Mouse (Mus musculus): ENCODE results near the gene Rock2. TPM values are rescaled to one million over a fixed set of nuclear protein-coding genes. Genes with fewer than 3 reads are reported as not detected.
"Not testable (repeated sequence)": the region's sequence is repeated elsewhere in the genome, so short reads cannot be mapped to it uniquely, and the experiment has no call there.

The Rock2 gene
- total RNA-seq, 2 experiments from 2014 or later, result 73.9 to 79.7 TPM

- DNase-seq (ENCODE audit: low spot score in 2 of 2), result no peak
Measured at GRCm38 (mm10) chr12:16996886-16997462, 102.3 kb downstream of the Rock2 start.

DNA sequence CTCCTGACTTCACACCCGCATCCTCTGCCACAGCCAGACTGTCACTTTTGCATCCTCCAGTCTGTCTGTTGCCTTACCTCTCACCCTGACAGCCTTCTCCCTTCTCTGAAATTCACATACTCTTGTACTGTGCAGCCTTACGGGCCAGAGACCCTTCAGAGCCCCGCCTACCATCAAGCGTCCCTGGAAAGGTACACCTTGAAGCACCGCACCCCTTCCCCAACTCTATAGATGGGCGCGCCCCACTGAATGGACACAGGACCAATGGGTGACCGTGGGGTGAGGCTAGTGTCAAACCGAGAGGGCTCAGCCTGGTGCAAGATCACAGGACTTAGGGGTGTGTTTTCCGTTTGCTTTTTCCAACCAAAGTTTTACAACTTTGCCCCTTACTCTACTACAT, 104.5 kb downstream of the Rock2 start:
- no peak for DNase-seq (ENCODE audit: low spot score in 2 of 2)

GRCm38 (mm10) chr12:16999739-17000497, 105.2 kb downstream of the Rock2 start, which contains the start of gene Pqlc3:
TSS of gene Pqlc3 (minus strand) at chr12:17000408.
- DNase-seq (ENCODE audit: low spot score in 2 of 2), result peak; percentile 62 to 66

DNA sequence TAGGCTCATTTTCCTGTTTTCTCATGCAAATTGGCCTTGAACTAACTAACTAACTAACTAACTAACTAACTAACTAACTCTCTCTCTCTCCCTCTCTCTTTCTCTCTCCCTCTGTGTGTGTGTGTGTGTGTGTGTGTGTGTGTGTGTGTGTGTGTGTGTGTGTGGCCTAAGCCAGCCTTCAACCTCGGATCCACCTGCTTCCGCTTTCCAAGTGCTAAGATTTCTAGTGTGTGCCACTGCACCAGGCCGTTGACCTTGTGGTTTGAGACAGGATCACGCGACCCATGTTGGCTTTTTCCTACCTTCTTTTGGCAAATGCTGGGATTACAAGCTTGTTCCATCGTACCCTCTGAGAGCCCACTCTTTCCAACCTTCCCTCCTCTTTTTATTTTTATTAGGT, 105.9 kb downstream of the Rock2 start:
- no peak for DNase-seq (ENCODE audit: low spot score in 2 of 2)

- no peak for DNase-seq (ENCODE audit: low spot score in 2 of 2)
Measured at GRCm38 (mm10) chr12:17001211-17001610, 106.5 kb downstream of the Rock2 start.

- DNase-seq (ENCODE audit: low spot score in 2 of 2), result no peak
Measured at GRCm38 (mm10) chr12:17009466-17009865, 114.8 kb downstream of the Rock2 start.

DNA sequence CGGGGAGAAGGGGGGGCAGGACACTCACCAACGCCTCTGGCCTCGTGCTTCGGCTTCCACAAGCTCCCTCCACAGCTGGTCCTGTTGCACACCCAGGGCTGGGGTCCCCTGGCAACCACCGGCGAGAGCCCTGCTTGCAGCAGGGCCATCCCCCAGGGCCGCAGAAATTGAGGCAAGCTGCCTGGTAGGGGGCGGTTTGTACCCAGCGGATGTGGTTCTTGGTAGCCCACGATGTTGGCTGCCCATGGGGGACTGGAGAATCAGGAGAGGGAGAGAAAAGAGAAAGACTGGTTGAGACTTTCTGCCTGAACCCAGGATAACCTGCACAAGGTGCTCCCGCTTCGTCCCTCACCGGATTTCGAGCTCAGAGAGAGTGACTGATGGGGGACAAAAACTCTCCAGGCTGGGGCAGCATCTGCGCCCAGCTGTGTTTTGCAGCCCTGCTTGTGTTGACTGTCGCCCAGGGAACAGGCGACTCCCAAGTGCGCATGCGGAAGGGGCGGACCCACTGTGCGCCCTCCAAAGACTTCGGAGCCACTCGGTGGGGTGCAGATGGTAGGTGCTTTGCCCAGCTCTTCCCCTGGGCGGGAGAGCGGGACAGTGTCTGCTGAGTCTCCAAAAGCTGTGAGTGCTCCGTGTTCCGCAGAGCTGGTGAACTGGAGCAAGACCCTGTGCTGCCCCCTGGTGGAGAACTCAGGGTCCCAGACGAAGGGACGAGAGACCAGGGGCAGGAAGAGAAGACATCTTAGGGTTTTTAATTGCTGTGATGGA, 116.6 kb downstream of the Rock2 start, which contains the start of gene 2410004P03Rik:
2410004P03Rik (minus strand) TSS at position 628 of the 771 bp plus-strand sequence.
- peak; percentile 63 to 70 for DNase-seq (ENCODE audit: low spot score in 2 of 2)

GRCm38 (mm10) chr12:17012067-17012899, 117.6 kb downstream of the Rock2 start:
- DNase-seq (ENCODE audit: low spot score in 2 of 2), result no peak

DNA sequence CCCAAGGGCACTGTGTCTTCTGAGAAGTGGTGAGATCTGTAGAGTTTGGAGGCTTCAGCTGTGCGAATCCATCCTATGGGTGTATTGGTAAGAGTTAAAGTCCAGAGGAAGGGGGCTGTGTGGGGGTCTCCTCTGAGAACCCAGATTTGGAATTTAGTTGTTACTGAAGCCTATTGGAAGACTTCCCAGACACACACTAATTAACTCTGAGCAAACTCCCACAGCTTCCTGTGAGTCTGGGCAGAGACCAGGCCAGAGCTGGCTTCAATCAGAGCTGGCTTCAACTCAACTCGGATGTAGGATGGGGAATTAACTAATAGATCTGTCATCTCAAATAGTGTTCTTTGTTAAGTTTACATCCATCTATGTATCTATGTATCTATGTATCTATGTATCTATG, 121.0 kb downstream of the Rock2 start:
- no peak for DNase-seq (ENCODE audit: low spot score in 2 of 2)

DNA sequence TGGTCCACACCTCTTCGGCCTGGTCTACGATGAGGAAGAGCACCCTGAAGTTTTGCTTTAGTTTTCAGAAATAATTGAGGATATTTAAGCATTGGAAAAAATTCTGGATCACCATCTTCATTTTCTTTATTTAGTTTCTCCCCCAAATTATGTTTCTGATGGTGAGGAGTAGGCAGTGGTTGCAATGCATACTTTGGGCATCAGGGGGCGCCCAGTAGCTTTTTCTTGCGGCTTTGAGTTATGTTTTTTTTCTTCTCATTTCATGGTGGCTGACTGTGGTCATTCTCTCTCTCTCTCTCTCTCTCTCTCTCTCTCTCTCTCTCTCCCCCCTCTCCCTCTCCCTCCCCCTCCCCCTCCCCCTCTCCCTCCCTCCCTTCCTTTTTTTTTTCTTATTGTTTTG, 123.8 kb downstream of the Rock2 start:
- DNase-seq (ENCODE audit: low spot score in 2 of 2), result no peak

DNA sequence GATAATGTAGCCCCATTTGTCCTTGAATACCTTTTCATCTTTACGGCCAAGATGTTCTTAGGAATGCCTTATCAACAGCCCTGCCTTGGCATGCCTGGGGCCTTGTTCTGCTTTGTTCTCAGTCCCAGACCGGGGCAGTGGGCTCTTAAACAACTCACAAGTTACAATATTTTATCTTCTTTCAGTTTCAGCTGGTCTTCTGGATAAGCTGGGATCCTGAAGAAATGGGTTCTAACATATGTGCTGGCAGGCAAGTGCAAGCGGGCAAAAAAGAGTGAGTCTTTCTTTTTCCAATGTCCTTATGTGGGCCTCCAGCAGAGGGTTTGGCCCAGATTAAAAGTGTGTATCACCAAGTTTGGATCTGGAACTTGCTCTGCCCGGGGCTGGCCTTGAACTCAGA, 126.4 kb downstream of the Rock2 start:
- not testable (repeated sequence) for DNase-seq (ENCODE audit: low spot score in 2 of 2)

- DNase-seq (ENCODE audit: low spot score in 2 of 2), result no peak
Measured at GRCm38 (mm10) chr12:17022145-17022544, 127.5 kb downstream of the Rock2 start.

DNA sequence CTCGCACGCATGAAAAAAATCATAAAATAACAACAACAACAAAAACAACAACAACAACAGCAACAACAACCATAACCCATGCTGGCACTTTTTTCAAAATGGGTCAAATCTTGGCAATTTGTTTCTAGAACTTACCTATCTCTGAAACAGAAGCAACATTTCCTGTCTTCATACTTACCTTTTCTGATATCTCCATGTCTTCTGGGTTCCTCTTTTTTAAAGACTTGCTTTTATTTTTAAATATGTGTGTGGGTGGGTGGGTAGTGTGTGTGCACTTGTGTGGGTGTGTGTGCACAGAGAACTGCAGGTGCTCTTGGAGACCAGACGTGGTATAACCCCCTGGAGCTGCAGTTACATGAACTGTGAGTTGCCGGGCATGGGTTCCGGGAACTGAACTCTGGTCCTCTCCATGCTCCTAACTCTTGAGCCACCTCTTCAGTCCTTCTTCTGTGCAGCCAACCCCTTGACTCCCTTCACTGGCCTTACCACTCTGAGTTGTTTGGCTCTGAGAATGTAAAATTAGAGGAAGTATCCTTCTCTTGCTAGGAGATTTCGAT, 129.9 kb downstream of the Rock2 start:
- no peak for DNase-seq (ENCODE audit: low spot score in 2 of 2)

GRCm38 (mm10) chr12:17032694-17033463, 138.2 kb downstream of the Rock2 start:
- peak; percentile 32 to 57 for DNase-seq (ENCODE audit: low spot score in 2 of 2)

DNA sequence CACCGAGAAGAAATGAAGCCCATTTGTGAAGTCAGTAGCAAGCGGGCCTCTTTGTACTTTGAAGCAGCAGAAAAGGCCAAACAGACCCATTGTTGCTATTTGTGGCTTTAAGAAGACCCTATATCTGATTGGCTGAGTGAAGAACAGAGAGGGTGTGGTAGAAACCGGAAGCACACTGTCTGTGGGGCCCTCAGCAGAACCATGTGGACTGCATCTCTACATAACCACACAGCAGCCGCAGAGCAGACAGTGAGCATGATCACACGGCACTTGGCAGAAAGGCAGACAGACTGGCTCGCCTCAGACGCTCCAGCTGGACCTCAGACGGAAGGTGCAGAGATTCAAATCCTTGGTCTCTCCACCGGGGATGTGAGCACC, 138.8 kb downstream of the Rock2 start:
- DNase-seq (ENCODE audit: low spot score in 2 of 2), result no peak

- no peak for DNase-seq (ENCODE audit: low spot score in 2 of 2)
Measured at GRCm38 (mm10) chr12:17034671-17035070, 140.0 kb downstream of the Rock2 start.

DNA sequence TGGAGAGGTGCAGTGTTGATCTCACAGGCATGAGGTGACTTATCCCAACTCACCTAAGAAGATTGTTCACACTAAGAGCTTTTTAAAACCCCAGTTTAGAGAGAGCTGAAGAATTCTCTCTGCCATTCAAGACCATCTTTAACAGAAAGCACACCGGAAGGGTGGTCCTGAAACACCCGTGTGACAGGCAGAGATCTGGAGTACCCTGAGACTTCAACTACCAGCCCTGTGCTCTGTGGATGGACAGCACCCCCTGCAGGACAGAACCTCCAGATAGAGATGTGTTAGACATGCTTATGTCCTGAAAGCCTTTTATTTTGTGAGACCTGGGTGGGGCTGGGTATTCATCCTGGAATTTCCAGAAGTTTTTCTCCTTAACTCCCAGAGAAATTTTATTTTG, 140.4 kb downstream of the Rock2 start:
- DNase-seq (ENCODE audit: low spot score in 2 of 2), result no peak

DNA sequence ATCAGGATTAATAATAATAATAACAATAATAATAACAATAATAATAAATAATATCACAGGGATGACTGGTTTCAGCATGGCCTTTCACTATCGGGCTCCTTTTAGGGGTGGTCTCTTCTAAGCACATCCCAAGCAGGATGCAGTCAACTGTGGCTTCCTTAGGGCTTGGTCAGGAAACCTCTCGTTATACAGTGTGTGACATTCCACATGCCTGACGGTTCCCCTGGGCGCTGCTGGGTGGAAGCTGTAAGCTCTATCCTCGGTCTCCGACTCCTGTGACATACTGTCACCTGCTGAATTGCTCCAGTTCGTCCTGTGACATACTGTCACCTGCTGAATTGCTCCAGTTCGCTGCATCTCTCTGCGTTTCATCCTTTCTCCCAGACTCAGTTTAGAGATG, 141.8 kb downstream of the Rock2 start:
- no peak for DNase-seq (ENCODE audit: low spot score in 2 of 2)

DNA sequence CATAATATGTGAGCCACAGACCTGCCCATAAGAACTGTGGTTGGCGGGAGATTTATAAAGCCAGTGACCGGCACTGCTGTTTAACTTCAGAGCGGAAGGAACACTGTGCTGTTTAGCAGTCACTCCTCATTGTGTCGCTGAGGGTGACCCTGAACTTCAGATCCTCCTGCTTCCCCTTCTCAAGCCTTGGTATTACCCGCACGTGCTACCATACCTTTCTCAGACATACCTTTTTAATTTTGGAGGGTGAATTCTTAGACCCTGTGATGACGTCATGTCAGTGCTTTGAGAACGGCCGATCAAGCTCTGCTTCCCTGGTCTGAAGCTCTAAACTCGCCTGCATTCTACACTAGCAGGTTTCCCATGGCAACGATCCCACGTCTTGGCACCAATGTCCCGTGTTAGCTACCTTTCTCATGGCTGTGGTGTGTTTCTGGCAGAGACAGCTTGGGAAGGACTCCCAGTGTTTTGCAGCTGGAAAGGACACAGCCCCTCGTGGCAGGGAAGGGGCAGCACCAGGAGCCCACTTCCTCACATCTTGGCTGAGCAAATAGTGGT, 142.4 kb downstream of the Rock2 start:
- DNase-seq (ENCODE audit: low spot score in 2 of 2), result no peak
